Mouse (Mus musculus) bone marrow, adult 2 months (tissue): ENCODE measurements around the gene Prps1l1. TPM values are rescaled to one million over a fixed set of nuclear protein-coding genes. Genes with fewer than 3 reads are reported as not detected.

Experiments
- H3K27ac ChIP-seq: fragments of 200-500 bp; 2 replicates; pipeline ENCODE4 v1.5.1; 2012; ENCODE audit warnings: low read depth, mild to moderate bottlenecking, control low read depth, inconsistent platforms, low read length; ENCODE audit not compliant: control insufficient read depth, poor library complexity, insufficient read depth
- H3K4me1 ChIP-seq: fragments of 200-500 bp; 2 replicates; pipeline ENCODE4 v1.6.1; 2011; ENCODE audit warnings: low read length; ENCODE audit not compliant: control insufficient read depth, insufficient read depth
- H3K4me3 ChIP-seq: fragments of 200-500 bp; replicated peaks from 2 replicates; pipeline ENCODE3; 2011; ENCODE audit warnings: mild to moderate bottlenecking, low read depth, low read length, control low read depth; ENCODE audit not compliant: control insufficient read depth
- CTCF ChIP-seq: fragments of 200-500 bp; IDR thresholded peaks from 2 replicates; pipeline ENCODE4 v1.5.1; 2011; ENCODE audit warnings: low read length, control low read depth; ENCODE audit not compliant: control insufficient read depth, insufficient read depth
- POLR2A ChIP-seq: fragments of 200-500 bp; IDR thresholded peaks from 2 replicates; pipeline ENCODE4 v1.6.1; 2011; ENCODE audit warnings: low read depth, mild to moderate bottlenecking, control low read depth, low read length, borderline replicate concordance; ENCODE audit not compliant: control insufficient read depth
- WGBS: fragments of 180-500 bp; shearing (Covaris S2); methylation state at CpG from one replicate; pipeline ENCODE4 v1.1.7; 2018; 5-methylcytosine and 5-hydroxymethylcytosine counted together
- polyA plus RNA-seq: library from polyadenylated mRNA; stranded (reverse); fragments of >200 nt; gene quantifications from 2 replicates; pipeline ENCODE4 v1.2.4, GENCODE M21; 2011; ENCODE audit warnings: low replicate concordance; ENCODE audit not compliant: missing spikeins, insufficient read depth, insufficient read length

Prps1l1 gene
- polyA plus RNA-seq, result not detected in 2 replicates

- Histone ChIP-seq H3K4me1 (no peaks in the 10 kb centered on the region; the same call in 1 of the 2 replicates), H3K4me3 (no peak within 1 kb of the TSS), H3K27ac (peak within 1 kb of the TSS; percentile 57)
- TF ChIP-seq CTCF (no peak), POLR2A (no peak)
- WGBS, result 48% methylated on average over 4 of the region's 4 CpGs
Measured at GRCm38 (mm10) chr12:34984461-34984860, at the start of gene Prps1l1. TSS of gene Prps1l1 (plus strand) at chr12:34984761.

- no peak for TF ChIP-seq CTCF
- no peak for TF ChIP-seq POLR2A
- 79% methylated on average over 1 of the region's 1 CpGs for WGBS
- Histone ChIP-seq H3K27ac (no peak overlapping the region), H3K4me1 (no peaks in the 10 kb centered on the region), H3K4me3 (no peak overlapping the region)
Measured at GRCm38 (mm10) chr12:34937918-34938317, 46.6 kb upstream of the Prps1l1 start.

DNA sequence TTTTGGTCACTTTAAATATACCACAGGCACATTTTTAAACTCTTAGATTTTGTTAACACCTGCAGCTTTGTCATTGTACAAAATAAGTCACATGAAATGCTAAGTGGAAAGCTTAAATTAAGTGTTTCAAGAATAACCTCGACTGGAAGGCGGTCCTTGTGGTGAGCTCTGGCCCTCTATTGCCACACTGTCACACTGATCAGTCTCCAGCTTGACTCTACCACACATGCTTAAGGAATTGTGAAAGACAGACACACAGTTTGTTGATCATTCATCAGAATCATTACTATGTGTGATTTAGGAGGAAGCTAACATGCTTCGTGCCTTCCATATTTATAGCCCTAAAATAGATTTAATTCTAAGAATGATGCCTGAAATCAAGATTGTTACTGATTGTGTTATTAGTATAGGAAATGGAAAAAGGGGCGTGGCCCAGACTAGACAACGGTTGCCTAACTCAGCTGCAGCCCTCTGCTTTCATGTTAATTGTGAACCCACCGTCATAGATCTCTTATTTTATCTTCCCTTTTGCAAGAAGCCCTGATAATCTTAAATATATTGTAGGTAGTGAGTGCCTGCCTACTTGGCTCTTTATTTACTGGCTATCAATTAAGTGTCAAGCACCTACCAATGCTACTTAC is 35.4 kb upstream of the Prps1l1 start:
- H3K27ac ChIP-seq, result no peak overlapping the region
- TF ChIP-seq CTCF, result no peak
- TF ChIP-seq POLR2A, result no peak
- H3K4me3 ChIP-seq, result no peak overlapping the region
- peaks cover 2% of the 10 kb centered on the region for H3K4me1 ChIP-seq
- 20% methylated on average over 6 of the region's 6 CpGs for WGBS

DNA sequence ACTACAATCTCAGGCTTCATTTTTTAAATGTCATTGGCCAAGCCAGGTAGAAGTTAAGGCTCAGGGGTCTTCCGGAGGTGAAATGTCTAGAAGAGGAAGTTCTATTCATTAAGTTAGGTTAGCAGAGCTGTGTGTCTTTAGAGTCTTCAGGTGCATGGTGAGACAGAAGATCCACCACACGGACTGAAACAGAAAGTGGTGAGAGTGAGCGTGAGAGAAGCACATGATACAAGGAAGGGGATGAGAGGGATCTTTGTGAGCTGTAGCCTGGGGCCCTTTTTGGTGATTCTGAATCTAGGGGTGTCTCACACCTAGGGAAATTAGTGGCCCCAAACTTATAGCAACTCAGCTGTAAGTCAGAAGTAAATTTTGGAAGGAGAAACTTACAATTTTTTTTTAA is 8.6 kb upstream of the Prps1l1 start:
- Histone ChIP-seq H3K4me1 (no peaks in the 10 kb centered on the region), H3K27ac (no peak overlapping the region), H3K4me3 (no peak overlapping the region)
- TF ChIP-seq CTCF (no peak), POLR2A (no peak)
- 58% methylated on average over 3 of the region's 3 CpGs for WGBS

- no peak for TF ChIP-seq POLR2A
- TF ChIP-seq CTCF, result no peak
- Histone ChIP-seq H3K4me1 (no peaks in the 10 kb centered on the region; the same call in 1 of the 2 replicates), H3K4me3 (no peak overlapping the region), H3K27ac (no peak overlapping the region; the same call in 1 of the 2 replicates)
- 41% methylated on average over 5 of the region's 5 CpGs for WGBS
Measured at GRCm38 (mm10) chr12:34985865-34986264, 1.3 kb downstream of the Prps1l1 start.

GRCm38 (mm10) chr12:34989537-34990200 is 5.1 kb downstream of the Prps1l1 start:
- Histone ChIP-seq H3K4me3 (no peak overlapping the region), H3K27ac (no peak overlapping the region; the same call in 1 of the 2 replicates), H3K4me1 (no peaks in the 10 kb centered on the region; the same call in 1 of the 2 replicates)
- WGBS, result 64% methylated on average over 7 of the region's 7 CpGs
- TF ChIP-seq CTCF (no peak), POLR2A (no peak)

DNA sequence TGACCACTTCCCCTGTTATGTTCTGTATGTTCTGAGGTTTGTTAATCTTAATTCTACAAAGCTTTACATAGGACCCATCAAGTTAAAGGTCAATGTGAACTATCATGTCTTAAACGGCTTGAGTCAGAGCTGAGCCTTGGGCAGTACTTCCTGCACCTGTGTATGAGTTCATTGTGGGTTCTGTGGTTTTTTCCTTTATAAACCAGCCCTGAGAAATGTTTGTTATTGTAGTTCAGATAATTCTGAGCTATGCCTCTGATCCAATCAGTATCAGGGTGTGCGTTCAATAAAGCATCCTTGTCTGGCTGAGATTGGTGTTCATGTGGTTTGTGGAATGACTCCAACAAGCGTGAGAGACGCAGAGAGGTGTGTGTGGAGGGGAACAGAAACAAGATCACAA is 5.8 kb downstream of the Prps1l1 start:
- H3K27ac ChIP-seq, result no peak overlapping the region; the same call in 1 of the 2 replicates
- no peak overlapping the region for H3K4me3 ChIP-seq
- no peak for TF ChIP-seq POLR2A
- TF ChIP-seq CTCF, result no peak
- 25% methylated on average over 4 of the region's 4 CpGs for WGBS
- H3K4me1 ChIP-seq, result no peaks in the 10 kb centered on the region; the same call in 1 of the 2 replicates

- no peak for TF ChIP-seq POLR2A
- no peak for TF ChIP-seq CTCF
- WGBS, result 51% methylated on average over 2 of the region's 2 CpGs
- H3K4me3 ChIP-seq, result no peak overlapping the region
- no peaks in the 10 kb centered on the region; the same call in 1 of the 2 replicates for H3K4me1 ChIP-seq
- no peak overlapping the region for H3K27ac ChIP-seq
Measured at GRCm38 (mm10) chr12:34991900-34992299, 7.3 kb downstream of the Prps1l1 start.

GRCm38 (mm10) chr12:34997597-34998182 is 13.1 kb downstream of the Prps1l1 start:
- Histone ChIP-seq H3K4me3 (no peak overlapping the region), H3K4me1 (no peaks in the 10 kb centered on the region; the same call in 1 of the 2 replicates), H3K27ac (no peak overlapping the region)
- TF ChIP-seq POLR2A (no peak), CTCF (no peak)
- 16% methylated on average over 3 of the region's 3 CpGs for WGBS
